Mouse (Mus musculus) cortical plate, adult 2 months (tissue): ENCODE results near the gene Nin.

ENCODE experiments used
- CTCF ChIP-seq: fragments of 200-500 bp; IDR thresholded peaks from 2 replicates; pipeline ENCODE4 v1.5.1; 2011; ENCODE audit warnings: mild to moderate bottlenecking, control low read depth, low read length; ENCODE audit not compliant: insufficient read depth; ENCODE audit errors: extremely low read depth
- POLR2A ChIP-seq: fragments of 200-500 bp; IDR thresholded peaks from 2 replicates; pipeline ENCODE4 v1.6.1; 2011; ENCODE audit warnings: mild to moderate bottlenecking, low read length, control low read depth; ENCODE audit not compliant: insufficient read depth; ENCODE audit errors: extremely low read depth

- TF ChIP-seq CTCF, result no peak
- no peak for TF ChIP-seq POLR2A
Observed at GRCm38 (mm10) chr12:70088297-70088696, 25.2 kb downstream of the Nin start.
